Mouse (Mus musculus) frontal cortex, postnatal 36 days (tissue): ENCODE measurements around the gene Spg11.
"Not testable (repeated sequence)": the region's sequence is repeated elsewhere in the genome, so short reads cannot be mapped to it uniquely, and the experiment has no call there.

Experiments used
- DNase-seq, 2 experiments: peaks; one replicate each; pipeline ENCODE4 v3.0.0; 2022; ENCODE audit warnings: low spot score in 2 of 2

The Spg11 gene

DNA sequence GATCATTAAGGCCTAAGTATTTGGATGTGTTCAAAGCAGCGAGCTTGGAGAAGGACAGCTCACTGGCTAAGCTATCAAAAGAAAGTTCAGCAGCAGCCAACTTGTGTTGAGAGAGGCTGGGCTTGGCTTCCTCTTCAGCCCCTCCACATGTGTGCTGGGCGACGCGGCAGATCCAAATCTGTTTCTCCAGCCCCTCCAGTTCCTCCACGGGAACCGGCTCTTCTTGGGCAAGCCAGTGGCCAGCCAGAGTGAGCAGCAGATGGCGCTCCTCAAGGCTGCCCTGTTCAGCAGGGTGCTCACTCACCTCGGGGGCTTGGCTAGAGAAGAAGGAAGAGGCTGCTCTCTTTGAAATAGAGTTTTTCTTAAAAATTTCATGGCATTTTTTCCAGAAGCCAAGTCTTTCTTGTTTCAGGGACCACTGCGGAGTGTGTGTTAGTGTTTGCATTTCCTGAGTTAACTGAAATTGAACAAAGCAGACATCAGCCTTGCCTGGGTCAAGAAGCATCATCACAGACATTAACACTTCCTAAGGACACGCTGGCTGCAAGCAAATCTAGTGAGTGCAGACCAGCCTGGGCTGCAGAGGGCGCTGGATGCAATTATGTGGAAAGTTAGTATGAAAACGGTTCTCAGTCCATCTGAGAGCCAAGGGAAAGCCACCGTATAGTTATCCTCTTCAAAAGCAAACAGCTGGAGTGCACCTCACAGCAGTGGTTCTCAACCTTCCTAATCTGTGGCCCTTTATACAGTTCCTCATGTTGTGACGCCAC, 52.8 kb downstream of the Spg11 start:
- no peak for DNase-seq

DNA sequence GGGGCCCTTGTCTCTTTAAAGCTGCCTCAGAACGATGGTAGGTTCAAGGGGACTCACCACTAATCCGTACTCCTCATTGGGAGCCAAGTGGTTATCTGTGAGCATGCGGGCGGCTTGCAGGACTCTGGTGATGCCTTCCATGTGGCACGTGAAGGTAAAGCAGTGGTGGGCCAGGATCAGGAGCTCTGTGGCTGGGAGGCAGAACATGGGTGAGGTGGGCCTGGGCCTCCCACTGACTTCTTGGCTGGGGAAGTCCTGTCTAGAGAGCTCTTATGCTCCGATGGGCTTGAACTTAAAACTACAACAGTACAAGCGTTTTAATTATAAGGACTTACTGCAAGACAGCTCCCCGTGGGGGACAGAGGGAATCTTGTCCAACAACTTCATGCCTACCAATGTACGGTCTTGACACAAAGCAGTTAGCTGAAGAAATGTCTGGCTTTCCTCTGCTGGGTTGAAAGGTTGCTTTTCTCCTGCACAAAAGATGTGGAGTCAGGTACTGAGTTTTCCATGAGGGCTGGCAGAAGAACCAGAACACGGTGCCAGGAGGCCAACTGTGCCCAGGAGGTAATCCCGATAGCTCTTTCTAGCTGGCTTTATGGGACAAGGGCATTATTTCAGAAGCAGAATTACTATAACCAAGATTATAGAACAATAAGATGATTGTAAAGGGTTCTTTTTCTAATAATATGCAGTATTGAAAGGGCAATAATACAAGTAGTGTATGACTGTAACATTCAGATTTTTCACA, 58.6 kb downstream of the Spg11 start:
- DNase-seq = no peak

DNA sequence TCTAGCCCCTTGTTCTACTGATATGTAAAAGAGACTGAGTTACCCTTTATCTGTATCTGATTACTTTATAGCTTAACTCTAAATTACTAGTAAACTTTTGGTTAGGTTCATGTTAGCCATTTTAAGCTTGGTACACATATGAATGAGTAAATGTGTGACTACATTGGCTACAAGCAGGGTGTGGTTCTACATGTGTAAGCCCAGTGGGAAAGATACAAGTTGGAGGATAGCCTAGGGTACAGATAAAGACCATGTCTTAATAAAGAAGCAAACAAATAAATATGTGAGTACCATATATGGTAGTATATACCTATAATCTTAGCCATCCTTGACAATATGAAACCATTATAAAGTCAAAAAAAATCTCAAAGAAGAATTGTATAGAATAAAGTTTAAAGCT, 74.3 kb downstream of the Spg11 start:
- no peak for DNase-seq

DNA sequence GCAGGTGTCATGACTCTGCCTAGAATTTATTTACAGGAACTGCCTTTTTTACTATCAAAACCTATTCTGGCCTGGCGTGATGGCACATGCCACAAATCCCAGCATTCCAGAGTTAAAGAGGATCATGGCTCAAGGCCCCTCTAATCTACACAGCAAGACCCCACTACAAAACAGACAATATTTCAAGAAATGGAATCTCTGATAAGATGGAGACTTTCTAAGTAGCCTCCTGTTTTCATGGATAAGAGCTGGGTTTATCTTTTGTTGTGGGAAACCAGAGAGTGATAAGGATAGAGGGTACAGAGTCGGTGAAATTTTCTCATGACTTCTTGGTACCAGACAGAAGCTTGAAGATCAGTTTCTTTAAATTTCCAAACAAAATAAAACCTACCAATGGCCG, 82.1 kb downstream of the Spg11 start:
- DNase-seq = no peak

DNA sequence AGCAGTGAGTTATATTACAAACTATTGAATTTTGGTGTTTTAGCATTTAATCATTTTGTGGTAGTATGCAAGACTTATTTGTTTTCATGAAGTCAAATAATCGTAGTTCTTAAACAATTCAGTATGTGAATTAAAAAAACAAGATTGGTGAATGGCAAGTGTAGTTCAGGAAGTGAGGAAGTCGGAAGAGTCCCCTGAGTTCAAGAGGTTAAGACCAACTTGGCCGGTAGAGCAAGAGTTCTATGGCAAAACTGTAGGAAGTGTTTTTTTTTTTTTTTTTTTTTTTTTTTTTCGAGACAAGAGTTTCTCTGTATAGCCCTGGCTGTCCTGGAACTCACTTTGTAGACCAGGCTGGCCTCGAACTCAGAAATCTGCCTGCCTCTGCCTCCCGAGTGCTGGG, 86.2 kb downstream of the Spg11 start:
- DNase-seq = no peak

DNA sequence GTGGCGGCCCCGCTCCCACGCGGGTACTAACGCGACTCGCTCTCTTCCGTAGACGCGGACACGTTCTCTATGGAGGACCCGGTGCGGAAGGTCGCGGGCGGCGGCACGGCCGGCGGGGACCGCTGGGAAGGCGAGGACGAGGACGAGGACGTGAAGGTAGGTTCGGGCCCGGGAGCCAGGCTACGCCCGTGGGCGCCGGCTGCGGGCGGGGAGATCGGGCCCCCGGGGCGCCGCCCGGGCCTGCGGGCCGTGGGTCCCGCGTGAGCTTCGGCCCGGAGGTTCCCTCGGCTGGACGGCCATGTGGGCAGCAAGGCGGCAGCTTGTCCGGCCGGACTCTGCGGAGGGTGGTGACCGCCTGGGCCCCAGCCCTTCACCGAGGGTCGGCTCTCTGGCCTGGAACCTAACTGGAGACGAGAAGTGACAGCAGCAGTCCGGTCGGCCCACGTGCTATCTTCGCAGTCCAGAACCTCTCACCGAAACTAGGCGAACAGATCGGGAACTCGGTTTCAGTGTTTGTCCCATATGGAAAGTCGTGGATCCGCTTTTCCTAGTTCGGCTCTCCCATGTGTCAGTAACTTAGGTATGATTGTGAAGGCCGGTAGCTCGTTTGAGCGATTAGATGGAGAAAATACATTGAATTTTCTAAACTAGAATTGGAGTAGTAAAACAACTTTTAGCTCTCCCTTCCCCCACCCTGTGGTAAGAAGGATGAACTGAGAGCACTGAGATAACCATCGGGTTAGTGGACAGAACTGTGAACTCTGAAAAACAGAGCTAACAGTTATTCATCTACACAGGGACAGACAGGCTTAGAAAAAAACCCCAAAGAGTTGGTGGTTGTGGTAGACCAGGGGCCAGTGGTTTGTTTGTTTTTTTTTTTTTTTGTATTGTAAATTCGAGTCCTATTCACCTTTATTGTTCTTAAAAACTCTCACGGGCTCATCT, 89.2 kb downstream of the Spg11 start:
- DNase-seq = peak; percentile 40 to 42

DNA sequence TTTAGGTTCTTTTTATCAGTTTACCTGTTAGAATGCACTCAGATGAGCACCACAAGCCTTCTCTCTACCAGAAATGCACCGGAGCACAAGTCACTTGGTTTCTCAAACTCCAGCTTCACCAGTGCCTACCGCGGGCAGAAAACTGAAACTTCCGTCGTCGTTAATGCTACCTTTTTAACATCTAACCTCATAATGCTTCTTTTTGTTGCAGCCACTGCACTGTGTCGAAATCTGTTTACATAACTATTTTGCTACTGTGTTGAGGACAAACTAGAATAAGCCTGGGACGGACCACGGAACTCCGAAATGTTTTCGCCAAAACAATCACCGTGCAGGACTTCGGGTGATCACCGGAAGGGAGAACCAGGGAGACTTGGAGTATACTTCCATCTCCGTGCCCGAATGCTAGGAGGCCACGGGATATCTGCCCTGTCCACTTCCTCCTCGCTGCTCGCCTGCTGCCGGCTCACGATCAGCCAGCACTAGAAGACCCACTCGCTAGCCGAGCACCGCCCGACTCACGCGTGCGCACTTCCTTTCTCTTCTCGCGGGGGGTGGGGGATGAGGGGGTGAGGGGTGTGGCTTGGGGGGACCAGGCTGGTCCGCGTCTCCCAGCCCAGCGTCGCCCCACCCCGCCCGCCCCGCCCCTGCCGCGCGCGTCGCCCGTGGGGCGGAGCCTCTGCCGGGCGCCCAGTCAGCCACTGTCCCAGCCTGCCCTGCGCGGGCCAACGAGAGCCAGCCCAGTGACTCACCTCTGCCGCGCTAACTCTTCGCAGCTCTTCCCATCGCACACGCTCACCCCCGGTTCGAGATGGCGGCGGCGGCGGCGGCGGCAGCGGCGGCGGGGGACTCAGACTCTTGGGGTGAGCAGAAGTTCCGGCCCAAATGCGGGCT, 90.1 kb downstream of the Spg11 start, which contains the start of gene Eif3j1:
Eif3j1 (plus strand) TSS at position 685 of the 894 bp plus-strand sequence.
- peak; percentile 85 to 86 for DNase-seq

DNA sequence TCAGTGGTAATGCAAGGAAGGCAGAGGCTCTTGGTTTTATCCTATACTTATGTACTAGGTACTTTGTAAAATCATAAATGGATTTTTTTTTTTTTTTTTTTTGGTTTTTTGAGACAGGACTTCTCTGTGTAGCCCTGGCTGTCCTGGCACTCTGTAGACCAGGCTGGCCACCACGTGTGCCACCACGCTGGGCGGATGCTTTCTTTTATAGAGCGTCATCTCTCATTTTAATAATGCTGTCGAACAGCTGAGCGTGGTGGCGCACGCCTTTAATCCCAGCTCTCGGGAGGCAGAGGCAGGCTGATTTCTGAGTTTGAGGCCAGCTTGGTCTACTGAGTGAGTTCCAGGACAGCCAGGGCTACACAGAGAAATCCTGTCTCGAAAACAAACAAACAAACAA, 91.1 kb downstream of the Spg11 start:
- not testable (repeated sequence) for DNase-seq

DNA sequence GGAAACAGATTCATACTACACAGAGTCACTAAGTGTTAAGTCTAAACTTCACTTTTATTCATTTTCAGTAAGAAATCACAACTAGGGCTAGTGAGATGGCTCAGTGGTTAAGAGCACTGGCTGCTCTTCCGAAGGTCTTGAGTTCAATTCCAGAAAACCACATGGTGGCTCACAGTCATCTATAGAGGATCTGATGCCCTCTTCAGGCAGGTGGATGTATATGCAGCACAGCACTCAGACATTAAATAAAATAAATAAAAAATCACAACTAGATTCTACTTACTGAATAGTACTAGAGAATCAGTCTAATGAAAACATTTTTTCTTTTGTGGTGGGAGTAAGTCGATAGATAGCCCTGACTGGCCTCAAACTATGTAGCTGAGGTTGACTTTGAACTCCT, 95.9 kb downstream of the Spg11 start:
- DNase-seq = no peak

DNA sequence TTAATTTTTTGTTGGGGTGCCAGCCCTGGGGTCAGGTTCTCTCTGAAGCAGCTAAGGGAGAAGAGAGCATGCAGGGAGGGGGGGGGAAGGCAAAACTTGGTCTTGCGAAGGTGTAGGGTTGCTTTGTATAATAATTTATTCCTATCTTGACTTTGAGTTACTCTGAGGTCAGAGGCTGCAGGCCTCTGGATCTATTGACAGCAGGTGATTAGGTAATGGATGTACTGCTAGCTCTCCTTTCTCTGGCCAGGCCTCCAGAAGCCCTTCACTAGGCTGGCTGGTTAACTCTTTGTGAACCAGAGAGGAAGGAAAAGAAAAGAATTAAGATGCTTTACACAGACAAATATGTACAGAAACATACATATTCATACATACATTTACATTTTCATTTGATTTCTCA, 99.5 kb downstream of the Spg11 start:
- DNase-seq = no peak

DNA sequence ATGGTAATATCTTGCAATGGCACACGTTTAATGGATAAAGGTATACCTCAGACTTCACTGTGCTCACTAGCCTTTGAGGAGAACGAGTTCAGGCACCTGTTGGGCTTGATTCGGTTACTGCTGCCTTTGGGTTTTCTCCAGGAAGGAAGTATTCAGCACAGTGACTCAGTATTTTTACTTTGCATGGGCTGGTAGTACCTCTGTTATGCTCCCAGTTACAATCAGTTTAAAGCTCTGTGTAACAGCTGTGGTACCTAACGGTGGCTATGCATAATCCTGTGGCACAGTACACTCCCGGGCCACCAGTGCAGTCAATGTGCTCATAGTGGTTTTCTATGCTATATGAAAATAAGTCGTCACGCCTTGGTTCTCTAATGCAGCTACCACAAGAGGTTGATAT, 106.7 kb downstream of the Spg11 start:
- DNase-seq = no peak

DNA sequence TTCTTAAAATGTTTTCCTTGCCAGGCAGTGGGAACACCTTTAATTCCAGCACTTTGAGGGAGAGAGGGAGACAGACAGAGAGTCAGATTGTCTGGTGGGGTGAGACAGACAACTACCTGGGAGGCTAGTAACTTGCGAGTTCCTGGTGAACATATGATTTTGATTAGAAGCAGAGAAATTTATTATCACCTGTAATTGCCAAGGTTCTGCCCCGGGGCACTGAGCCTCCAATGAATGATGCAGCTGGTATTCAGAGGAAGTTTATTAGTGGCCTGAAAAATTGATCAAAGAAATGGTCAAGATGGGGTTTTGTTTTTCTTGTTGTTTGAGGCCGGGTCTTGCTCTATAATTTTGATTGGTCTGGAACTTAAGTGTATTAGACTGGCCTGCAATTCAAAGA, 109.4 kb downstream of the Spg11 start:
- DNase-seq = no peak
